In genomic region chr3:100881843-100882634, GRCm38 (mm10) we compare ENCODE assay signal across 35 mouse cellular contexts. TPM values are rescaled to one million over a fixed set of nuclear protein-coding genes. Genes with fewer than 3 reads are reported as not detected.
A peak's percentile ranks its signal among the peaks of the same experiment; 100 is the strongest.
DNase-seq lines count a peak whose midpoint lies in the region; ATAC-seq and TF ChIP-seq lines count a peak whose summit lies in the region.
"Had no signal": no experiment of that assay in that cellular context is flagged by ENCODE, and none has a peak within 500 bp of the region (broad histone marks: within the 10 kb centered on the region; RNA-seq: fewer than 3 reads in every experiment).

No protein-coding gene starts in this region.

- ATAC-seq in hindbrain, embryonic 14.5 days (ENCODE audit: low FRiP score): peak; percentile 53; the same call in 1 of the 2 replicates
- ATAC-seq in hindbrain, embryonic 12.5 days (ENCODE audit: low FRiP score): no peak
- ATAC-seq: inflammation-experienced regulatory T-cells, adult 6 months; midbrain, embryonic 16.5 days; Patski had no signal

- no peaks in the 10 kb centered on the region for H3K9me3 ChIP-seq in hindbrain, embryonic 14.5 days (ENCODE audit: control insufficient read depth, low read length)
- no peaks in the 10 kb centered on the region for H3K9me3 ChIP-seq in hindbrain, embryonic 12.5 days (replicated peaks)
- H3K9me3 ChIP-seq: G1E; kidney, embryonic 15.5 days; liver, embryonic 15.5 days; lung, embryonic 15.5 days; midbrain, embryonic 10.5 days had no signal

- no peak overlapping the region for H3K27ac ChIP-seq in hindbrain, embryonic 14.5 days
- H3K27ac ChIP-seq in hindbrain, embryonic 12.5 days: no peak overlapping the region
- H3K27ac ChIP-seq in left cerebral cortex, adult 2 months: no peak overlapping the region; the same call in 1 of the 2 replicates
- H3K27ac ChIP-seq: embryonic facial prominence, embryonic 12.5 days; heart, adult 2 months; heart, embryonic 13.5 days; kidney, embryonic 15.5 days; limb, embryonic 12.5 days; liver, embryonic 15.5 days; lung, embryonic 15.5 days; midbrain, embryonic 10.5 days; neural tube, embryonic 12.5 days; stomach, postnatal 0 days had no signal

- DNase-seq in cerebellum, postnatal 10 days: peak; percentile 16
- DNase-seq in cerebellum, adult 8-10 months: no peak
- no peak for DNase-seq in hindbrain, embryonic 14.5 days (ENCODE audit: low spot score)
- DNase-seq in left cerebral cortex, postnatal 4 days: peak; percentile 7
- DNase-seq in left cerebral cortex, adult 2 months (ENCODE audit: extremely low spot score in 1 of 2, low spot score in 2 of 2): no peak
- DNase-seq in spleen, postnatal 14 days (ENCODE audit: low spot score in 2 of 2): no peak
- DNase-seq: adrenal gland, postnatal 14 days; cerebellum, adult 18-20 months; embryo, embryonic 11 days; gastrocnemius, postnatal 25 days; heart, adult 2 months; heart, postnatal 10 days; kidney, adult 11 months; kidney, postnatal 25 days; spleen, adult 18-20 months; thymus, adult 18-20 months; thymus, postnatal 25 days had no signal

- H3K36me3 ChIP-seq in hindbrain, embryonic 14.5 days (replicated peaks; ENCODE audit: control insufficient read depth, insufficient read depth): no peaks in the 10 kb centered on the region
- H3K36me3 ChIP-seq in hindbrain, embryonic 12.5 days: no peaks in the 10 kb centered on the region
- H3K36me3 ChIP-seq: embryonic facial prominence, embryonic 12.5 days; G1E; heart, embryonic 13.5 days; kidney, embryonic 15.5 days; limb, embryonic 12.5 days; liver, embryonic 15.5 days; lung, embryonic 15.5 days; midbrain, embryonic 10.5 days; neural tube, embryonic 12.5 days had no signal

- no peak for TF ChIP-seq CTCF in left cerebral cortex, adult 2 months (IDR thresholded peaks at IDR 0.05)

- whole genome bisulfite sequencing in hindbrain, embryonic 14.5 days: 84% methylated on average over 9 of the region's 9 CpGs
- WGBS in hindbrain, embryonic 12.5 days: 91% methylated on average over 9 of the region's 9 CpGs

- intact Hi-C loops in left cerebral cortex, postnatal 4 days (cut with DNase I): no loop called here
- intact Hi-C loops in left cerebral cortex, adult 2 months (cut with DNase I): no loop called here

- H3K4me1 ChIP-seq in hindbrain, embryonic 14.5 days (replicated peaks; ENCODE audit: control insufficient read depth, insufficient read depth, low read length): no peaks in the 10 kb centered on the region
- no peaks in the 10 kb centered on the region for H3K4me1 ChIP-seq in hindbrain, embryonic 12.5 days
- H3K4me1 ChIP-seq: embryonic facial prominence, embryonic 12.5 days; heart, embryonic 13.5 days; kidney, embryonic 15.5 days; limb, embryonic 12.5 days; liver, embryonic 15.5 days; lung, embryonic 15.5 days; midbrain, embryonic 10.5 days; neural tube, embryonic 12.5 days had no signal

- no peaks in the 10 kb centered on the region for H3K27me3 ChIP-seq in hindbrain, embryonic 14.5 days (ENCODE audit: control insufficient read depth, insufficient read depth, low read length)
- H3K27me3 ChIP-seq in hindbrain, embryonic 12.5 days: no peaks in the 10 kb centered on the region
- H3K27me3 ChIP-seq: embryonic facial prominence, embryonic 12.5 days; heart, embryonic 13.5 days; kidney, embryonic 15.5 days; limb, embryonic 12.5 days; liver, embryonic 15.5 days; lung, embryonic 15.5 days; neural tube, embryonic 12.5 days; Patski had no signal

- no peak overlapping the region for H3K4me3 ChIP-seq in hindbrain, embryonic 14.5 days (replicated peaks; ENCODE audit: low read length)
- no peak overlapping the region for H3K4me3 ChIP-seq in hindbrain, embryonic 12.5 days
- H3K4me3 ChIP-seq in left cerebral cortex, adult 2 months: no peak overlapping the region
- H3K4me3 ChIP-seq: embryonic facial prominence, embryonic 12.5 days; heart, adult 2 months; heart, embryonic 13.5 days; kidney, embryonic 15.5 days; limb, embryonic 12.5 days; liver, embryonic 15.5 days; lung, embryonic 15.5 days; midbrain, embryonic 10.5 days; myocyte; neural tube, embryonic 12.5 days had no signal

- H3K9ac ChIP-seq in hindbrain, embryonic 14.5 days: no peak overlapping the region
- no peak overlapping the region for H3K9ac ChIP-seq in hindbrain, embryonic 12.5 days
- H3K9ac ChIP-seq: embryonic facial prominence, embryonic 12.5 days; heart, embryonic 13.5 days; kidney, embryonic 15.5 days; limb, embryonic 12.5 days; liver, embryonic 15.5 days; lung, embryonic 15.5 days; neural tube, embryonic 12.5 days had no signal

- H3K4me2 ChIP-seq in hindbrain, embryonic 14.5 days (replicated peaks): no peak overlapping the region
- no peak overlapping the region for H3K4me2 ChIP-seq in hindbrain, embryonic 12.5 days (replicated peaks)
- H3K4me2 ChIP-seq: embryonic facial prominence, embryonic 12.5 days; heart, embryonic 13.5 days; kidney, embryonic 15.5 days; limb, embryonic 12.5 days; liver, embryonic 15.5 days; lung, embryonic 15.5 days; neural tube, embryonic 12.5 days had no signal

RNA-seq across cellular contexts. Expression of gene Trim45, which starts 40.0 kb away (rescaled TPM):
- polyA plus RNA-seq in hindbrain, embryonic 14.5 days (2014; fragmentation: Nextera tagmentation; extraction: Ambion mirVana): 6.2 and 7.0 TPM in 2 replicates
- polyA plus RNA-seq in hindbrain, embryonic 12.5 days (2016; fragmentation: Nextera tagmentation; extraction: Ambion mirVana): 6.6 and 7.8 TPM in 2 replicates
- 1 to 10 TPM; 8.4 to 9.7 TPM for total RNA-seq in left cerebral cortex, postnatal 4 days (2021)
- total RNA-seq in left cerebral cortex, adult 2 months (2021): 10 to 100 TPM; 11.7 to 11.9 TPM

RNA-seq across cellular contexts. Expression of gene Vtcn1, which starts 56.8 kb away (rescaled TPM):
- polyA plus RNA-seq in hindbrain, embryonic 14.5 days (2014; fragmentation: Nextera tagmentation; extraction: Ambion mirVana): not detected in 2 replicates
- 0.15 TPM in 1 of 2 replicates, not detected in the other for polyA plus RNA-seq in hindbrain, embryonic 12.5 days (2016; fragmentation: Nextera tagmentation; extraction: Ambion mirVana)
- total RNA-seq in left cerebral cortex, postnatal 4 days (2021): not detected
- under 1 TPM; 0.29 to 0.33 TPM for total RNA-seq in left cerebral cortex, adult 2 months (2021)
- total RNA-seq: hematopoietic stem cell, adult 5-6 weeks; layer of hippocampus, adult 18-20 months; megakaryocyte progenitor cell, adult 5-6 weeks had no signal
- polyA plus RNA-seq: embryonic facial prominence, embryonic 12.5 days; G1E; inflammation-experienced regulatory T-cells, adult 6 months; limb, embryonic 12.5 days; liver, embryonic 15.5 days; midbrain, embryonic 10.5 days; midbrain, embryonic 16.5 days; neural tube, embryonic 12.5 days had no signal

Comparison
In these comparisons a context has a peak if more than half of its experiments do, and no peak if none do; other contexts are left out.
1. DNase-seq: peak in cerebellum, postnatal 10 days (2 of 2) and left cerebral cortex, postnatal 4 days (single experiment); none in cerebellum, adult 8-10 months (single experiment), hindbrain, embryonic 14.5 days (single experiment), left cerebral cortex, adult 2 months (0 of 2) and spleen, postnatal 14 days (0 of 2).